ENCODE assay signal across 8 mouse cellular contexts in the genomic region with DNA sequence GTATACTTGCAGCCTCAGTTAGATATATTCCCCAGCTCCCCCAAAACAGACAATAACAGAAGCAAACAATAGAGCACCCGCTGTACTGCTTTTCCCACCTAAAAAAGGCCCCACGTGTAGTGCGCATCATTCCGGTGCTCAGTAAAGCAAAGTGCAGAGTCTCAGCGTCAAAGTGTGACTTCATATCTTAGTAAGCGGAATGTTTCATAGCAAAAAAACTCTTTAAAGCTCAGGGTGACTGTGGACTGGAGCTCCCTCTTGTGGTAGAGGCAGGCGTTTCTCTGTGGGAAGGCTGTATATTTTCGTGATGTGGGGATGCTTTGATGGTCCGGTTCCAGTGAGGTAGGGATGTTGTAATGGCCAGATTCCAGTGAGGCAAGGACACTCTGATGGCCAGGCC. TPM values are rescaled to one million over a fixed set of nuclear protein-coding genes. Genes with fewer than 3 reads are reported as not detected.
DNase-seq lines count a peak whose midpoint lies in the region; ATAC-seq lines count a peak whose summit lies in the region.

No protein-coding gene starts in this region.

- no peak overlapping the region for H3K4me2 ChIP-seq in heart, embryonic 12.5 days

- H3K36me3 ChIP-seq in heart, embryonic 12.5 days = peaks cover 22% of the 10 kb centered on the region

- peaks cover 23% of the 10 kb centered on the region for H3K27me3 ChIP-seq in heart, embryonic 12.5 days (replicated peaks)

- 52% methylated on average over 9 of the region's 9 CpGs for WGBS in heart, embryonic 12.5 days

- no peak overlapping the region for H3K4me3 ChIP-seq in heart, embryonic 12.5 days

- no peaks in the 10 kb centered on the region for H3K9me3 ChIP-seq in heart, embryonic 12.5 days (replicated peaks)

- no peak overlapping the region for H3K9ac ChIP-seq in heart, embryonic 12.5 days

- peaks cover 26% of the 10 kb centered on the region for H3K4me1 ChIP-seq in heart, embryonic 12.5 days (replicated peaks)

- DNase-seq in heart, adult 11 months = peak; percentile 90
- peak; percentile 64 for DNase-seq in urinary bladder, postnatal 14 days (ENCODE audit: low spot score)
- DNase-seq in urinary bladder, postnatal 10 days (ENCODE audit: low spot score) = no peak
- peak; percentile 28 for DNase-seq in c-Kit-positive CD71-positive TER-119-negative erythroid progenitor cells, embryonic 14.5 days (ENCODE audit: low read depth)
- peak; percentile 61 for DNase-seq in kidney, postnatal 10 days
- peak; percentile 46 for DNase-seq in lung, postnatal 25 days (ENCODE audit: low spot score)

- no peak overlapping the region for H3K27ac ChIP-seq in heart, embryonic 12.5 days (ENCODE audit: poor library complexity, severe bottlenecking)

- ATAC-seq in heart, embryonic 12.5 days (ENCODE audit: insufficient number of reproducible peaks, low FRiP score) = no peak
- ATAC-seq in activated CD4-positive, CD25-positive, alpha-beta regulatory T cell, adult 4 months = no peak

RNA-seq across cellular contexts. Expression of a gene that starts 37.1 kb away (rescaled TPM):
- 5.9 and 6.2 TPM in 2 replicates for polyA plus RNA-seq in heart, embryonic 12.5 days (2016; fragmentation: Nextera tagmentation; extraction: Ambion mirVana)
- 10 to 100 TPM; 11.4 to 17.0 TPM for polyA plus RNA-seq in activated CD4-positive, CD25-positive, alpha-beta regulatory T cell, adult 4 months (2017; shearing (Covaris generic))
